Mouse (Mus musculus): Measurements from ENCODE around the gene Npb.

The Npb gene

DNA sequence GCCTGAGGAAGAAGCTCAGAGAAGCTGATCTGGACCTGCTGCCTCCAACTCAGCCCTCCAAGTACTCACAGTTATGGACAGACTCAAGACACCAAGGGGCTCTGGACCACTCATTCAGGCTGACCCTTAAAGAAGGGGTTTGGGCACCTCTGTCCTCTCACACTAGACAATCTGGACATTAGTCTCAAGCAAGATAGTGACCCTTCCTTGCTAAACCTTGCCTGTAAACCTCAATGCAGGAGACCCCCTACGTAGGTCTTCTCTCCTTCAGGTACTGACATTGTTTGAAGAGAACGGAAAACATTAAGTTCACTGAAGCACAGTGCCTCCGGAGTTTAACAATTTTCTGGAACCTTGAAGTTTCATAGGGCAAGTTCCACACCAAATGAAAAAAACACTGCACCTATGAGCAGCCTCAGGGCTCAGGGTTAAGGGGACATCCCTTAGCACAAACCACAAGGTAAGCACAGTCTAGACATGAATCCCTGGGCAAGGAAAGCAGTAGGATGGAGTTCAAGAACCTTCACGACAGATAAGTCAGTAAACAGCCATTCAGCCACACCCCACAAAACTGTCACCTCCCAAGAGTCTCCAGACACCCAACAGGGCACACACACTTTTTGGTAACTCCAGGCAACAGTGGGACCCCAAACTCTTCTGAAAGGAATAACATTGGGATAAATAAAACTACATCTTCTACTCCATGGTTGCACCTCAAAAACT, 23.6 kb downstream of the Npb start:
- DNase-seq (ENCODE audit: low spot score in 2 of 2), result no peak

DNA sequence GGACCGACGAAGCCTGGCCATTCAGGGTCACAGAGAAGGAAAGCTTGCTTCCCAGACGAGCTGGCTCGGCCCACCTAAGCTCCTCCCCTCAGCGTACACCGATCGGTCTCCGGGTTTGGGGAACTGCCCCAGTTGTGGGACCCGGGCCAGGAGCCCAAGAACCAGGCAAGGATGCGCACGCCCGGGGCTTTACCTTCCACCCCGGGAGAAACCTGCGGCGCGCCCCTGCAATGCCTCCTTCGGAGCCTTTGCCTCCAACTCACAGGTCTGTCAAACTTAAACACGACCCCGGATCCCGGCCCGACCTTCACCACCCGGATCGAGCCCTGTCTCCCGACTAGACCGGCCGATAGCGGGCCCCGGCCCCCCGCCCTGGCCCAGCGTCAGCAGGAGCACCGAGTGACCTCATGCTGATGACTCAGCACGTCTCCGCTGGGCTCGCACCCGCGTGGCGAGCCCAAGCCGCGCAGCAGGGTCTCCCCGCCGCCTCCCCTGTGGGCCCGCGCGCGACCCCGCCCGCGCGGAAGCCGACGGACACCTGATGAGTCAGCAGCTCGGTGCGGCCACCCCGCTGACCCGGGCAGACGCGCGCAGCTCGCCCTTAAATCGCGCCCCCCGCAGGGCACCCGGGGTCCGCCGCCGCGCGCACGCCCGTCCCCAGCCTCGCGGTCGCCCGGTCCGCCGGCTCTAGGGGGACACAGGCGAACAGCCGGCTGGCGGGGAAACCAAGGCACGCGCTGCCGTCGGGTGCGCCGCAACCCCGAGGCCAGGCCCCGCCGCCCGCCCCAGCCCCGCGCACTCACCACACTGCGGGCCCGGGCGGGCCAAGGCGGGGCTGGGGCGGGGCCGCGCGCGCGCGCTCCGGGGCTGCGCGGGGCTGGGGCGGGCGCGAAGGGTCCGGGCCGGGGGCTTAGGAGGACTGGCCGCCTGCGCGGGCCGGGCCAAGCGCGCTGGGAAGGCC, 24.6 kb downstream of the Npb start:
- peak in 1 of 2 experiments; percentile 41 for DNase-seq (ENCODE audit: low spot score in 2 of 2)

DNA sequence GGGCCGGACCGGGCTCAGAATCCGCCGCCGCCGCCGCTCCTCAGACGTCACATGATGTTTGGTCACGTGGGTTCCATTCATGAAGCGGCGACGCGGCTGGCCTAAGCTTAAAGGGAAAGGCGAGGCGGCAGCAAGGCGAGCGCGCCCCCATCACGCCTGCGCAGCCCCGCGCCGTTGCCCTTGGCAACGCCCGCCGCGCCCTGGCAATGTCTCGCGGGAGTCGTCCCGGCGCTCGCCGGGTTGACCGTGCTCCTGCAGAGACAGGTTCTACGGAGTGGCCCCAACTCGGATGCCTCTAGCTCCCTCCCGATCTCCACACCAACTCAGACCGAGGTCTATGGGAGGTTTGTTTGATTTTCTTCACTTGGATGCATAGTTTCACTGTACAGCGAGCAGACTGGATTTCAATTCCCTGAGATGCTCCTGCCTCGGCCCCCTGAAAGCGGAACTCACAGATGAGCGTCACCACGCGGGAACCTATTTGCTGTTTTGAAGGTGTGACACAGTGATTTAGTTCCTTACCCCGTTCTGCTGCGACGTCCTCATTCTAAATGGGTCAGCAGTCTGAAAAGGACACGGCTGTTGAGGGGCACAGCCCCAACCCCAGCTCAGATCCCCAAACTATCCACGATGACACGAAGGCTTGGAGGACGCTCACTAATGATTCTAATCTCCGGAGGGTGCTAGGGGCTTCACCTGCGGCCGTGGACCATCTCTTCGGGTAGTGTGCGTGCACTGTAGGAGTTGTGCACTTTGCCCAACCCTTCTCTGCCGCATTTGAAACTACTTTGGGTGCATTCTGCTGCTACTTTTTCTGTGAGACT, 25.5 kb downstream of the Npb start, which contains the start of gene Mafg:
TSS of gene Mafg (minus strand) at position 81 of the 824 bp plus-strand sequence.
- DNase-seq (ENCODE audit: low spot score in 2 of 2), result peak; percentile 81 to 84

DNA sequence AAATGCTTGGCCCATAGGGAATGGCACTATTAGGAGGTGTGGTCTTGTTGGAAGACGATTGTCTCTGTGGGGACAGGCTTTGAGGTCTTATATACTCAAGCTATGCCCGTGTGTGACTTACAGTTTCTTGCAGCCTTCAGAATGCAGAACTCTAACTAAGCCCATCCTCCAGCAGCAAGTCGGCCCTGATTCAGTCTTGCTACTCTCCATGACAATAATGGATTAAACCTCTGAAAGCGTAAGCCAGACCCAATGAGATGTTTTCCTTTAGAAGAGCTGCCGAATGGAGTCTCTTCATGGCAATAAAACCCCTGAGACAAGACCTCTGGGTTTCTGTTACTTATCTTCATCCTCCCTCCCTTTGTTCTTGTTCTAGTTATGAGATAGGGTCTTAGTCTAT, 26.5 kb downstream of the Npb start:
- no peak for DNase-seq (ENCODE audit: low spot score in 2 of 2)

DNA sequence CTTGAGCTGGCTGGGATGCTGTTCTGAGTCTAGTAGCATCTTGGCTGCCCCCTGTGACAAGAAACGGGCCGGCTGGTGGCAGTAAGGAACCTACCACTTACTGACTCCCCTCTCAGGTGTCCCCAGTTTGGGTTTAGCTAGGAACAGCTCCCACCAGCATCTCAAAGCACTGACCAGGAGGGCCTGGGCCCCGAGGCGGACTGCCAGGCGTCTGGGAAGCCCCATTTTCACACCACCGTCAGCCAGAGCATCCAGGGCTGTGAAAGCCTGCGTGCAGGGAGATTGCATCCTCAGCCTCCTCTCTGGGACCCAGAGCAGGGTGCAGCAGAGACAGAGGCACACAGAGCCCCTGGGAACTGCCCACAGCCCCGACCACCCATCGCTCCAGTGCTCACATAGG, 33.0 kb downstream of the Npb start:
- DNase-seq (ENCODE audit: low spot score in 2 of 2), result no peak

DNA sequence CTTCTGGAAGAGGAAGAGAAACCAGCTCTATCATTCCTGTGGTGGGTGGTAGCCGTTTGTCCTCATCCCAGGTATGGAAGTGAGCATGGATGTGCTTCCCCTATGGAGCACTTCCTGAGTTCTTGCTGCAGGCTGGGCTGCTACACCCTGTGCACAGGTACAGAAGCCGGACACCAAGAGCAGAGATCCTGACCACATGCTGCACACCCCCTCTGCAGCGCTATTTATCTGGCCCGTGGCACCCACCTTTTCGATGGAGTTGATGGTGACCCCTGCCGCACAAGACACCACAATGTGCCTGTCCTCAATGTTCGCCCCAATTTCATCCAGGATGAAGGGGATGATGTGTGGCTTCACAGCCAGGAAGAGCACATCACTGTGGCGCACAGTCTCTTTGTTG, 33.6 kb downstream of the Npb start:
- DNase-seq (ENCODE audit: low spot score in 2 of 2), result no peak

DNA sequence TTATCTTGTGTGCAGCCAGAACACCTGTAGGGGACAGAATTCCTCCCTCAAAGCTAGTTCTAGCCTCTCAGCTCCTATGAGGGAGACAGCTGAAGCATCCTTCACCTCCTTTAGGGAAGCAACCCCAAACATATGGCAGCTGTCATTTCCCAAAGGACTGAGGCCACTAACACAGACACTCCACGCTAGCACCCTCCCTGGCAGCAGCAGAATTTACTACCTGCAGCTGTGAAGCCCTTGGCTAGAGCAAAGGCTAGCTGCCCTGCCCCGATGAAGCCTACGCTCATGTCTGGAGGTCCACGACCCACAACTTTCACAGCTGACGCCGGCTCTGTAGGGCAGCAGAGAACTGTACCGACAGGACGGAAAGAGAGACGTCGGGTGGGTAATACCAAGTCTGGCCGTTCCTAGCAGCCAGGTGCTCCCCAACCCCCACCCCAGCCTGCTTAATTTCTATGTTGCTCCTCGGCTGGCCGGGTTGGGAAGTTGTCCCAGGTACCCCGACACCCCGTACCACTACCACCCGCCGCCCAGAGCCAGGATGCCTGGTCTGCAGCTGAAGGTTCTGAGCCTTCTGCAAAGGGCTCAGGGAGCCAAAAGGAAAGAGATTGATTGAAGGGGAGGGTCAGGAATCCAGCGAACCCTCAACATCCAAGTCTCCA, 34.8 kb downstream of the Npb start:
- no peak for DNase-seq (ENCODE audit: low spot score in 2 of 2)

DNA sequence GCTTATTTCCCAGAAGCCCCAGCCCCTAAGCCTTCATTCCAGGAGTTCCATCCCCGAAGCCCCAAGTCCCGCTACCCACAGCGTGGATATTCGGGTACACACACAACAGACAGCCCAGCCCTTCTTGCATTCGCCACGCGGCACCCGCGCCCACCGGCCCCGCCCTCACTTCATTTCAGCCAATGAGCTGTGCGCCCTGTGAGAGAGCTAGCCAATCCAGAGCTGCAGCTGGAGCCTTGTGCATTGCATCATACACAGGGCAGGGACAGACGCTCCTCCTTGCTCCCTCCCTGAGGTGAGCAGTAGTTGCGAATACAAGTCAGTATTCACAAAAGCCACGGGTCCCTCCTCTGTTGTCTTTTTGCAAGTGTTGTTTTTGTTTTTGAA, 35.3 kb downstream of the Npb start, which contains the start of gene Pycr1:
TSS of gene Pycr1 (minus strand) at position 169 of the 387 bp plus-strand sequence.
- peak; percentile 88 to 91 for DNase-seq (ENCODE audit: low spot score in 2 of 2)

DNA sequence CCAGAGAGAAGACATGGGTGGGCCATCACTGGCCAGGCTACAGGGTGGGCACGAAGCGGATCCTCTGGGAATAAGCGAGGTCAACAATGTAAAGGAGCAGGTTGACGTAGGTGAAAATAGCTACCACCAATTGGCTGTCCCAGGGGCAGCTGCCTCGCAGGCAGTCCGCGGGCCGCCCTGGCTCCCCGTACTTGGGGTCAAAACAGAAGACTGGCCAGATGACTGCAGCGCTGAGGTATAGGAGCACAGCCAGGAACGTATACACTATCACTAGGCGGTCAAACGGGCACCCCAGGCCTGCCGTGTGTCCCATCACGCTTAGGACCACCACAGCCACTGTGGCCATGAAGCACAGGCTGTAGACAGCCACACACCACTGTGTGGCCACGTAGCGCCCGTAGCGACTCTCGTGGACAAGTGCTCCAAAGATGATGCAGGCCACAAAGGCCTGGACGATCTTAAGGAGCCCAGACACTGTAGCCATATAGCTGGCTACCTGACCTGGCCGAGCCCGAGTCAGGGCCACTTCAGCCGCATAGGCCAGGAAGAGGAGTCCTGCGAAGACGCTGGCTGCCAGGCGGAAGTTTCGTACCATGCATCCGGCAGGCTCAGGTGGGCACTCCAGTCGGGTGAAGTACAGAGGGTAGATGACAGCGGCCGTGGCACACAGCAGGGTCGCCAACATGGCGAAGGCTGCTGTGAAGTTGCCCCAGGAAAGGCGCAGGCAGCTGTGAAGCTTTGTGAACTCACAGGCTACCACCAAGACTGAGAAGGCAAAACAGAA, 39.0 kb downstream of the Npb start:
- DNase-seq (ENCODE audit: low spot score in 2 of 2), result no peak

DNA sequence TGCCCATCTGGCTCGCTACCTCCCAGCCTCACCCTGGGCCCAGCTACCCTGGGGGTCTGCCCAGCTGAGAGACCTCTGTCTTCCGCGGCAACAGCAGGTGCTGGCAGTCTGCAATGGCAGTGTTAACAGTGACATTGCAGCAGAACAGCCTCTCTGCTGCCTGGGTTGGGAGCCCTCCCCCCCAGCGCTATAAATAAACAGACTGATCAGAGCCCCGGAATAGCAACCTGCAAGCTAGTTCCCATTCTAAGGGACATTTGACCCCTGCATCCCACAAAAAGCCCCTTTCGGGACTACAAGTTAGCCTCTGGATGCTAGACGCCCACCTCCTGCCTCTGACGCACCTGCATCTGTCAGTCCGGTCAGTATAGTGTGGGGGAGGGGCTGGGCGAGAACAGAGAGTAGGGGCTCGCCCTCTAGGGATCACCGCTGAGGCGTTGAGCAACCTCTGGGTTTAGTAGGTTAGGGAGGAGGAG, 39.8 kb downstream of the Npb start, which contains the start of gene Myadml2:
TSS of gene Myadml2 (minus strand) at position 158 of the 476 bp plus-strand sequence.
- no peak for DNase-seq (ENCODE audit: low spot score in 2 of 2)

DNA sequence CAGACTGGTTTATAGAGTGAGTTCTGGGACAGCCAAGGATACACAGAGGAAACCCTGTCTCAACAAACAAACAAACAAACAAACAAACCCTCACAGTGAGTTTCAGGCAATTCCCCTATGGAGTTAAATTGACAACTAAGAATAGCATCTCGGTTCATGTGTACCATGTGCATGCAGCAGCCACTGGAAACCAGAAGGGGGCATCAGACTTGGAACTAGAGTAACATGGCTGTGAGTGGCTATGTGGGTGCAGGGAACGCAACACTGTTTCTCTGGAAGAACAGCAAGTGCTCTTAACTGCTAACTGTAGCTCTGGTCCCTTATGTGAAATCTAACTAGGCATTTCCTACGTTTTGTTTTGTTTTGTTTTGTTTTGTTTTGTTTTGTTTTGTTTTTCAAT, 43.6 kb downstream of the Npb start:
- no peak for DNase-seq (ENCODE audit: low spot score in 2 of 2)

DNA sequence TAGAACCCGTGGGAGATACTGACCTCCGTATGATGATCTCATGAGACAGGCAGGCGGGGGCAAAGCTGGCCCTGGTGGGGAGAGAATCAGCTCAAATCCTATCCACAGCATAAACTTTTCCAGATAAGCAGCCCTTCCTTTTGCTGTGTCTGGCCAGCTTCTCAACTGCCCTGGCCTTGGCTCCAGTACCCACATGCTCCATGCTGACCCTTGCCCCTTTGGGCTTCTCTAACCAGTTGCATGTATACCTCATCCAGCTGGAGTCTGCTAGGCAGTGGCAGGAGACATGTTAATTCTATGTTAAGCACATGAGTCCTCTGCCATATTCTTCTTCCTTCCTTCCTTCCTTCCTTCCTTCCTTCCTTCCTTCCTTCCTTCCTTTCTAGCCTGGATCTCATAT, 46.5 kb downstream of the Npb start:
- no peak for DNase-seq (ENCODE audit: low spot score in 2 of 2)

DNA sequence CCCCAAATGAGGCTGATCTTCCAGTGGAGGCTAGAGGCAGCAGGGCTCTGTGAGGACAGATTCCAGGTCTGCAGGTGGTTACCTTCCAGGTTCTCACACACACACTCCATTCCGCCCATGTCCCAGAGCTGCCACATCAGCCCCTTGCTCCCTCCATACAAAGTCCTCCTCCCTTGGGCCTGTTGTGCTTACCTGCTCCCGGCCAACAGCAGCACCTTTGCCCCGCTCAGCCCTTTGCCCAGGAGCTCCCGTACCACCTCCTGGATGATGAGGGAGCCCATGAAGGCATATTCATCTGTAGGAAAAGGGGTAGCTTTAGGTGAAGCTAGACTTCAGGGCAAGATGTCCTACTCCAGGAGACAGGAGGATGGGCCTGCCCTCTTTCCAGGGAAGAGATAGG, 49.0 kb downstream of the Npb start:
- DNase-seq (ENCODE audit: low spot score in 2 of 2), result no peak
